Mouse (Mus musculus): ENCODE results near the gene Ttll9. TPM values are rescaled to one million over a fixed set of nuclear protein-coding genes. Genes with fewer than 3 reads are reported as not detected.

The Ttll9 gene
- polyA plus RNA-seq, 1 experiment = not detected

DNA sequence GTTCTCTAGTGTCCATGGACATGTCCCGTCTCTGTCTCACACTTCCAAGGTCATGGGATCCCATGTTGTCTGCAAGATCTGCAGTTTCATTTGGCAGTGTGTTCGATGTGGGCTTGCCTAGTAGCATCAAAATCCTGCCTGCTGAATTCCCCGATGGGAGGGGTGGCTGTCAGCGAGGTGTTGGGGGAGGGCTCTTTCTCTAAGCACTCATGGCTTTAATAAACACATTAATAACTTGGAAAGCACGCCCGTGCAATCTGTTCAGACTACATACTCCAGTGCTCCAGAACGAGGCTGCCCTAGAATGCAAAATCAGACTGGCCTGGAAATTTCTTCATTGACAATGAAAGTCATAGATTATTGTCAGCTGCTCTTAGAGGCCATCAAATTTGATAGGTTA is 15.2 kb upstream of the Ttll9 start:
- Histone ChIP-seq H3ac (ENCODE audit: control insufficient read depth, insufficient read length) (no peak overlapping the region), H3K27me3 (ENCODE audit: control insufficient read depth, insufficient read depth, insufficient read length) (peaks cover 84% of the 10 kb centered on the region), H3K4me2 (ENCODE audit: low read depth) (no peak overlapping the region), H3K79me2 (ENCODE audit: control insufficient read depth, insufficient read depth) (no peaks in the 10 kb centered on the region), H3K36me3 (ENCODE audit: control insufficient read depth, insufficient read depth) (no peaks in the 10 kb centered on the region), H3K4me3 (no peak overlapping the region)
- TF ChIP-seq MYOG (IDR thresholded peaks at IDR 0.05; ENCODE audit: control insufficient read depth in 1 of 3, insufficient read depth in 1 of 3, insufficient read length in 2 of 3, low read depth in 2 of 3) (no peak), TCF12 (IDR thresholded peaks at IDR 0.05; ENCODE audit: insufficient read depth, poor library complexity, severe bottlenecking) (no peak), TCF3 (IDR thresholded peaks at IDR 0.05; ENCODE audit: insufficient read length, low read depth) (no peak), POLR2A (IDR thresholded peaks at IDR 0.05; ENCODE audit: insufficient read length, low read depth) (no peak), MYOD1 (IDR thresholded peaks at IDR 0.05; ENCODE audit: control insufficient read depth in 1 of 3, insufficient read length in 2 of 3, low read depth in 2 of 3) (no peak), SRF (IDR thresholded peaks at IDR 0.05; ENCODE audit: control insufficient read depth, insufficient read length, low read depth) (no peak), REST (IDR thresholded peaks at IDR 0.05; ENCODE audit: insufficient read depth, insufficient read length) (no peak), POLR2AphosphoS2 (IDR thresholded peaks at IDR 0.05; ENCODE audit: insufficient read length, low read depth) (no peak), E2F4 (IDR thresholded peaks at IDR 0.05; ENCODE audit: insufficient read depth) (no peak), MAX (IDR thresholded peaks at IDR 0.05; ENCODE audit: low read depth) (no peak), USF1 (IDR thresholded peaks at IDR 0.05; ENCODE audit: low read depth) (no peak), CEBPB (IDR thresholded peaks at IDR 0.05; ENCODE audit: insufficient read depth, poor library complexity, severe bottlenecking) (no peak)

DNA sequence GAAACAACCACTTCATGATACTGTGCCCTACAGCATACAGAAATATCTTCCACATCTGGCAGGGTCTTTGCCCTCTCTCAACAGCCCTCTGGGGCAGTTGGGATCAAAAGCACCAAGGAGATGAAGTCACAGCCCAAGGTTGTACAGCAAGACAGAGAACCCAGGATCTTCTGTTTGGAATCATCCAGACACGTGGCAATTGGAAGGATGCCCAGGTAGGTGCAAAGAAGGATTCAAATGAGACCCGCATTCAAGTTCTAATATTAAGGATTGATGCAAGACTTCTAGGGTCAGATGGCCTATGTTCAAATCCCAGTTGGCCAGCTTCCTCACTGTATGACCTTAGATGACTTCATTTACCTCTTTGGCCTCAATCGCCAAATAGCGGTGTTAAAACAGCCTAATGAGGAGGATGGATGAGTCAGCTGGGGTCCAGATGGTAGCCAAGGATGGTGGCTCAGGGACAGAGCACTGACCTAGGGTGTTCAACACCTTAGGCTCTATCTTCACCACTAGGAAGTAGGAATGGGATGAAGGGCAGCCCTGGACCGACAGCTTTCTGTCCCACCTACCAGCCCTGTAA is 13.8 kb upstream of the Ttll9 start:
- H3K27me3 ChIP-seq (ENCODE audit: control insufficient read depth, insufficient read depth, insufficient read length) = peaks cover 75% of the 10 kb centered on the region
- no peak for TF ChIP-seq USF1 (IDR thresholded peaks at IDR 0.05; ENCODE audit: low read depth)
- TF ChIP-seq MYOG (IDR thresholded peaks at IDR 0.05; ENCODE audit: control insufficient read depth in 1 of 3, insufficient read depth in 1 of 3, insufficient read length in 2 of 3, low read depth in 2 of 3) = no peak
- TF ChIP-seq E2F4 (IDR thresholded peaks at IDR 0.05; ENCODE audit: insufficient read depth) = no peak

DNA sequence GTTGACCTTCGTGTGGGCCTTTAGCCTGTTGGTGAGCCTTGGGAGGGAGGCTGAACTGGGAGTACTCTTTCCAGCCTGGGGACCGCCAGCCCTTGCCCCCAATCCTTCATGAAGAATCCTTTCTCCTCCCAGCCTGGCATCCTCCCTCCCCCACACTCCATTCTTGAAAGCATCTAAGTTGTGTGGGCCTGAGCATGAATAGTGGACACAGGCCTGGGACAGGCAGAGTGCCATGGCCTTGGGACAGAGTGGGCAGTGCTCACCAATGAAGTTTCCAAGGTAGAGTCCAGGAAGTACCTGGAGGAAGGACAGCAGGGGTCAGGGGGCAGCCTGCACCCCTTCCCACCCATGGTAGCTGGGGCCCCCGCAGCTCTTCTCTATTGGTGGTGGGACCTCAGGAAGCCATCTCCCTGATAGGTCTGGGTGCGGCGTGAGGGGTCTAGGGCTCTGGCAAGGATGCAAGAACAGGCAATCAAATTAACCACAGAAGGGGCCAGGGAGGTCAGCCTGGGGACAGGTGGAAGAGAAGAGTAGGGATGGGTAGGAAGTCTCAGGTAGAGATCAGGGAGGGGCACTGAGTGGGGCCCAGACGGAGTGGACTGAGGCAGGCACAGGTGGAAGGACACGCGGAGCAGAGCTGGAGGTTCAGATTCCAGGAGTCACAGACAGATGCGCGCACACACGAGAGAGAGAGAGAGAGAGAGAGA is 11.8 kb upstream of the Ttll9 start:
- no peak overlapping the region for H3K4me2 ChIP-seq (ENCODE audit: low read depth)
- H3K4me3 ChIP-seq = no peak overlapping the region
- H3ac ChIP-seq (ENCODE audit: control insufficient read depth, insufficient read length) = no peak overlapping the region
- no peaks in the 10 kb centered on the region for H3K36me3 ChIP-seq (ENCODE audit: control insufficient read depth, insufficient read depth)
- H3K79me2 ChIP-seq (ENCODE audit: control insufficient read depth, insufficient read depth) = no peaks in the 10 kb centered on the region
- TF ChIP-seq POLR2AphosphoS2 (IDR thresholded peaks at IDR 0.05; ENCODE audit: insufficient read length, low read depth) = no peak
- TF ChIP-seq E2F4 (IDR thresholded peaks at IDR 0.05; ENCODE audit: insufficient read depth) = no peak
- no peak for TF ChIP-seq MAX (IDR thresholded peaks at IDR 0.05; ENCODE audit: low read depth)
- no peak for TF ChIP-seq MYOD1 (IDR thresholded peaks at IDR 0.05; ENCODE audit: control insufficient read depth in 1 of 3, insufficient read length in 2 of 3, low read depth in 2 of 3)
- no peak for TF ChIP-seq MYOG (IDR thresholded peaks at IDR 0.05; ENCODE audit: control insufficient read depth in 1 of 3, insufficient read depth in 1 of 3, insufficient read length in 2 of 3, low read depth in 2 of 3)
- no peak for TF ChIP-seq USF1 (IDR thresholded peaks at IDR 0.05; ENCODE audit: low read depth)
- TF ChIP-seq TCF3 (IDR thresholded peaks at IDR 0.05; ENCODE audit: insufficient read length, low read depth) = no peak
- no peak for TF ChIP-seq REST (IDR thresholded peaks at IDR 0.05; ENCODE audit: insufficient read depth, insufficient read length)
- TF ChIP-seq TCF12 (IDR thresholded peaks at IDR 0.05; ENCODE audit: insufficient read depth, poor library complexity, severe bottlenecking) = no peak
- no peak for TF ChIP-seq SRF (IDR thresholded peaks at IDR 0.05; ENCODE audit: control insufficient read depth, insufficient read length, low read depth)
- TF ChIP-seq CEBPB (IDR thresholded peaks at IDR 0.05; ENCODE audit: insufficient read depth, poor library complexity, severe bottlenecking) = no peak
- TF ChIP-seq POLR2A (IDR thresholded peaks at IDR 0.05; ENCODE audit: insufficient read length, low read depth) = no peak
- peaks cover 70% of the 10 kb centered on the region for H3K27me3 ChIP-seq (ENCODE audit: control insufficient read depth, insufficient read depth, insufficient read length)

More for the DNA sequence above, 13.8 kb upstream of the Ttll9 start:
- H3K4me2 ChIP-seq (ENCODE audit: low read depth) = no peak overlapping the region
- H3K79me2 ChIP-seq (ENCODE audit: control insufficient read depth, insufficient read depth) = no peaks in the 10 kb centered on the region
- H3K4me3 ChIP-seq = no peak overlapping the region
- no peak overlapping the region for H3ac ChIP-seq (ENCODE audit: control insufficient read depth, insufficient read length)
- H3K36me3 ChIP-seq (ENCODE audit: control insufficient read depth, insufficient read depth) = no peaks in the 10 kb centered on the region

DNA sequence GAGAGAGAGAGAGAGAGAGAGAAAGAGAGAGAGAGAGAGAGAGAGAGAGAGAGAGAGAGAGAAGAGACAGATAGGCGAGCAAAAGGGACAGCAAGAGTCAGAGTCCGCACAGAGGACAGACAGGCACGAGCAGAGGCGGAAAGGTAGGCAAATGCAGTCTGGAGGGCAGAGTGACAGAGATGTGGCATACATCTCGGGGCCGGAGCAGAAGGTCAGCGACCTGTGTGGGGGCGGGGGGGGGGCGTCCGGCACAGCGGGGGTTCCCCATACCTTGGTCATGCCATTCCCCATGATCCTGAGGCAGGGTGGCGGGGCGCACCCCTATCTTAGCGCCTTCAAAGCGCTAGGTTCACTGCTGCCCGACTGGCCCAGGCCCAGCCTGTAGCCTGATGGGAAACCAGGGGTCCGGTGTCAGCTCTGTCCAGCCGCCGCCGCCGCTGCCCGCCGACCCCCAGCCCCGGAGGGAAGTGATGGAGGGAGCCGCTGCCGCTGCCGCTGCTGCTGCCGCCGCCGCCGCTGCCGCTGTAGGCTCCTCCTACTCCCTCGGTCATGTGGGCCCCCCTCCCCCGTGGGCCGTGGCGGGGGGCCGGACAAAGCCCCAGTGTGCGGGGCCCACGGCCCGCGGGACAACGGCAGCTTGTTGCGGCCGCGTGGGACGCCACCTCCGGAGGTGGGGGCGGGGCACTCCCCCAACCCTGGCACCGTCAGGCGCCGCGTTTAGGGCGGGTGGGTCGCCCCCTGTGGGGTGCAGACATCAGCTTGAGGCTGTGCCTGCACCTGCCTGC is 11.0 kb upstream of the Ttll9 start, which contains the start of gene Dusp15:
Gene Dusp15, minus strand, starts transcription at position 634 of the 785 bp plus-strand sequence.
- Histone ChIP-seq H3ac (ENCODE audit: control insufficient read depth, insufficient read length) (no peak within 1 kb of the TSS), H3K27me3 (ENCODE audit: control insufficient read depth, insufficient read depth, insufficient read length) (peaks cover 70% of the 10 kb centered on the region), H3K4me3 (no peak within 1 kb of the TSS), H3K79me2 (ENCODE audit: control insufficient read depth, insufficient read depth) (no peaks in the 10 kb centered on the region), H3K4me2 (ENCODE audit: low read depth) (peak within 1 kb of the TSS; percentile 18), H3K36me3 (ENCODE audit: control insufficient read depth, insufficient read depth) (no peaks in the 10 kb centered on the region)
- no peak for TF ChIP-seq POLR2A (IDR thresholded peaks at IDR 0.05; ENCODE audit: insufficient read length, low read depth)
- TF ChIP-seq TCF3 (IDR thresholded peaks at IDR 0.05; ENCODE audit: insufficient read length, low read depth) = no peak
- TF ChIP-seq USF1 (IDR thresholded peaks at IDR 0.05; ENCODE audit: low read depth) = no peak
- no peak for TF ChIP-seq POLR2AphosphoS2 (IDR thresholded peaks at IDR 0.05; ENCODE audit: insufficient read length, low read depth)
- TF ChIP-seq SRF (IDR thresholded peaks at IDR 0.05; ENCODE audit: control insufficient read depth, insufficient read length, low read depth) = no peak
- no peak for TF ChIP-seq REST (IDR thresholded peaks at IDR 0.05; ENCODE audit: insufficient read depth, insufficient read length)
- no peak for TF ChIP-seq CEBPB (IDR thresholded peaks at IDR 0.05; ENCODE audit: insufficient read depth, poor library complexity, severe bottlenecking)
- no peak for TF ChIP-seq MAX (IDR thresholded peaks at IDR 0.05; ENCODE audit: low read depth)
- TF ChIP-seq TCF12 (IDR thresholded peaks at IDR 0.05; ENCODE audit: insufficient read depth, poor library complexity, severe bottlenecking) = no peak
- TF ChIP-seq E2F4 (IDR thresholded peaks at IDR 0.05; ENCODE audit: insufficient read depth) = no peak
- no peak for TF ChIP-seq MYOG (IDR thresholded peaks at IDR 0.05; ENCODE audit: control insufficient read depth in 1 of 3, insufficient read depth in 1 of 3, insufficient read length in 2 of 3, low read depth in 2 of 3)
- no peak for TF ChIP-seq MYOD1 (IDR thresholded peaks at IDR 0.05; ENCODE audit: control insufficient read depth in 1 of 3, insufficient read length in 2 of 3, low read depth in 2 of 3)
